Mouse (Mus musculus) thymus, postnatal 14 days (tissue): ENCODE results near the gene Rnase10.
"Not testable (repeated sequence)": the region's sequence is repeated elsewhere in the genome, so short reads cannot be mapped to it uniquely, and the experiment has no call there.

Experiments
- DNase-seq: peaks from one replicate; pipeline ENCODE4 v3.0.0; 2021

Gene Rnase10

GRCm38 (mm10) chr14:51014724-51015123 lies 7.2 kb downstream of the Rnase10 start:
- DNase-seq: not testable (repeated sequence)

DNA sequence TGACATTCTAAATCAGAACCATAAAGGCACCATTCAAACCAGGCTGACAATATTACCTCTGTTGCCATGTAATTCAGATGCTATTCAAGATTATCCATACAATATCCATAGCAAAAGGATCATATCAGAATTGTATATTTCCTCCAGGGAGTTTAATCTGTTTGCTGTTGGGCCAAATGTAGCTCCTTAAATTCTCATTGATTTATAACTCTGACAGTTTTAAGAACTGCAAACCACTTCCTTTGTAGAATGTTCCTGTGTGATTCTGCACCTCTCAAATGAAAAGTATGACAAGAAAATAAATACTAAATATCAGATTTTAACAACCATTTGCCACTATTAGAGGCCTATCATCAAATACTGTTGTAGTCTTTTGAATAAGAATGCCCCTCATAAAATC lies 8.2 kb downstream of the Rnase10 start:
- DNase-seq: no peak

DNA sequence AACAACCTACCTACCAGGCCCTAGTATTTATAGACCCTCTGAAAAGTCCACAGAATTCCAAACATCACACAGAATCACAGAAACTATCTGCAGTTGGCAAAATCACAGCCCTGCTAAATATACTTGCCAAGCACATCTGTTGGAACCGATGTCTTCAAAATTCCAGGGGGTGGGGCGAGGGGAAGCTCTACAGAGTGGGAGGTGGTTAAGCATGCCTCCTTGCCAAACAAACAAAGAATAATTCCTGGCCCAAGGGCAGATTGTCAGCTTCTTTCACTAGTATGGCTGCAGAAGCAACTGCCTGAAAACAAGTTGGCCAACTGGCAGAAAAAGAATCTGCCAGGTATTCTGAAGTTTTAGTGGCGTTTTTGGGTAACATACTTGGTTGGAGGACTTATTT lies 9.7 kb downstream of the Rnase10 start:
- no peak for DNase-seq

GRCm38 (mm10) chr14:51023457-51023856 lies 15.9 kb downstream of the Rnase10 start:
- DNase-seq: no peak

DNA sequence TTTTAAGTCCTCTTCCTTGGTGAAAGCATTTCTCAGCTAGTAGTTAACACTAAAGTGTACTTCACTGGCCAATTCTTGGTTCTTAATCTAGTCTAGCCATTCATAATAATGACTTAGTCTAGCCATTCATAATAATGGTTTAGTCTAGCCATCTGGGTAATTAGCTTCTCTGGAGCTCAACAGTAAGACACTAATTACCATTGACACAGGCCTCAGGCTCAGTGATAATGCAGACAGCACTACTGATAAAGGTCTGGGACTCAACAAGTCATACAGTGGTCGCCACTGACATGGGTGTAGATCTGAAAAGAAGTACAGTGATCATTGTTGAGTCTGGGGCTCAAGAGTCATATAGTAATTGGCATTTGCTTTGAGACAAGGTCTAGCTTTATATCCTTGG lies 17.3 kb downstream of the Rnase10 start:
- no peak for DNase-seq

- DNase-seq: peak; percentile 69
Measured at GRCm38 (mm10) chr14:51026391-51027133, 19.0 kb downstream of the Rnase10 start.

GRCm38 (mm10) chr14:51027387-51028155 lies 20.0 kb downstream of the Rnase10 start:
- no peak for DNase-seq

DNA sequence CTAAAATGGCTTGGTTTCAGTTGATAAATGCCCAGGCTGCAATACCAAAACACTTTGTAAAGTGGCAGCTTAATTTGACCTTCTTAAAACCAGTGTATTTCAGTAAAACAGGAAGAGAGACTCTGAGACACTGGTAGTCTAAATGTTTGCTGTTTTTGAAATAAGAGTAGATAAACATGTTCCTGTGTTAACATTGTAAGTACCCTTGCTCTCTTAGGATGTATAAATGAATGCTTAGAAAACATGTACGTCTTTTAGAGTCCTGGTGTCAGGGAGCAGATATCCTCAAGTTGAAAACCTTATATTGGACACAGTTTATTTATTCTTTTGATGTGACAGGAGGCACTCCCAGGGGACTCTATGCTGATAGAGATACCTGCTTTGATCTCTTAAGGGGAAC lies 27.7 kb downstream of the Rnase10 start:
- DNase-seq: no peak

DNA sequence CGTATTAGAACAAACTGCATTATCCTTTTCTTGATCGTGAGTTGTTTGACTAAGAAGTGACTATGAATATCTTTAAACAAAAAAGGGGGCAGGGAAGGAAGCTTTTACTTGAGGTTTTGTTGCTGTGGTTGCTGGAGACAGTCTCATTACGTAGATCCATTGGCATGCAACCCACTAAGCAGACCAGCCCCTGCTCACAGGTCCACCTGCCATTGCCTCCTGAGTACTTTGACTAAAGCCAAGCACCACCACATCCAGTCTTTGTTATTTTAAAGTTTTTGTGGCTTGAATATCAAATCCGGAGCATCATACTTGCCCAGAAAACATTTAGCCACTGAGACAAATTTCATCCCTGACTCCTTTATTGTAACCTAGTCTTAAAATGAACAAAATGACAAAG lies 28.7 kb downstream of the Rnase10 start:
- DNase-seq: no peak

DNA sequence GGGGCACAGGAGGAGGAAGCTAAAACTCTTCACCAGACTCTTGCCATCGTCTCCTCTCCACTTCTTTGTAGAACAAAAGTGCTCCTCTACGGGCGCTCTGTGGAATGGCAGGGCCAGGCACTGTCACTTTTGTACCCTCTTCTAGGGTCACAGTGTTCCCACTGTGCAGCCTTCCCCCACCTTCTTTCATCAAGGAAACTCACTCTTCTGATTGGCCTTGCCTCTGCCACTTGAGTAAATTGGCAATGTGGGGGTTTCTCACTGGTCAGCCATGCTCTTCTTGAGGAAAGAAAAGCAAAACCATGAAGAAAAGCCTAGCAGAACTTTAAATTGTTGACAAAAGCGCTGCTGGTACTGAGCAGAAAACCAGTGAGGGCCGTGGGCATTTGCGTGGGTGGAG lies 34.2 kb downstream of the Rnase10 start, which contains the start of gene Rnase9:
Gene Rnase9, minus strand, starts transcription at position 101 of the 400 bp plus-strand sequence.
- no peak for DNase-seq

DNA sequence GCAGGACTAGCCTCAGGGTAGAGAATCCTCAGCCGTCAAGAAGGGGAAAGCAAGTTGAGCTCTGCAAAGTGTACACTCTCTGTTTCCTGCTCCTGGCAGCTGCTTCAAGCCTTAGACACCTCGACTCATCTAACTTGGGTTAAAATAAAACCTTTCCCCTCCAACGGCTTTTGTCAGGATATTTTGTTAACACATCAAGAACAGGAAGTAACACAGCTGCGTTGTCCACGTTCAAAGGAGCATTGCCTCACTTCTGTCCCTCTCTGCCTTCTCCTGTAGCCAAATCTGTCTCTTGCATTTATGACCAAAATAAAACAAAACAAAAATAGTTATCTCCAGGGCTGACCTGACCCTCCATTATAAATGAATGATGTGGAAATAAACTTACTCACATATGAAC lies 40.3 kb downstream of the Rnase10 start:
- DNase-seq: no peak

- DNase-seq: no peak
Measured at GRCm38 (mm10) chr14:51050063-51050462, 42.5 kb downstream of the Rnase10 start, which contains the start of gene Rnase11. Gene Rnase11 (minus strand): TSS chr14:51050163.

GRCm38 (mm10) chr14:51051941-51052340 lies 44.4 kb downstream of the Rnase10 start:
- DNase-seq: no peak

DNA sequence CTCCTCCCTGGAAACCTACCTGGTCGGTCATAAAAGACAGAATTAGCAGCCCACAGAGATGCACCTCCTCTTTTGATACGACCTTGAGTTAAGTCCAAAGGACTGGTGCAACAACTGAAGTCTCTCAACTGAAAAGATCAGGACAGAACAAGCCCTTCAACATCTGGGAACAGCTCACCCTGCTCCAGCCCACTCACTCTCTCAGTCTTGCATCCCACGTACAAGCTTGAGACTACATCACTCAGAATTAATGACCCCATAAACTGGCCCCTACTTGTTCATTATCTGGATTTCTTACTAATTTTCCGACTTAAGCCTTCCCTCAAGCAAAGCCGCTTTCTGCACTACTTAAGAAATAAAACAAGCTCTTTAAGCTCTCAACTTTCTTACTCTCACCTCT lies 45.6 kb downstream of the Rnase10 start:
- DNase-seq: no peak

DNA sequence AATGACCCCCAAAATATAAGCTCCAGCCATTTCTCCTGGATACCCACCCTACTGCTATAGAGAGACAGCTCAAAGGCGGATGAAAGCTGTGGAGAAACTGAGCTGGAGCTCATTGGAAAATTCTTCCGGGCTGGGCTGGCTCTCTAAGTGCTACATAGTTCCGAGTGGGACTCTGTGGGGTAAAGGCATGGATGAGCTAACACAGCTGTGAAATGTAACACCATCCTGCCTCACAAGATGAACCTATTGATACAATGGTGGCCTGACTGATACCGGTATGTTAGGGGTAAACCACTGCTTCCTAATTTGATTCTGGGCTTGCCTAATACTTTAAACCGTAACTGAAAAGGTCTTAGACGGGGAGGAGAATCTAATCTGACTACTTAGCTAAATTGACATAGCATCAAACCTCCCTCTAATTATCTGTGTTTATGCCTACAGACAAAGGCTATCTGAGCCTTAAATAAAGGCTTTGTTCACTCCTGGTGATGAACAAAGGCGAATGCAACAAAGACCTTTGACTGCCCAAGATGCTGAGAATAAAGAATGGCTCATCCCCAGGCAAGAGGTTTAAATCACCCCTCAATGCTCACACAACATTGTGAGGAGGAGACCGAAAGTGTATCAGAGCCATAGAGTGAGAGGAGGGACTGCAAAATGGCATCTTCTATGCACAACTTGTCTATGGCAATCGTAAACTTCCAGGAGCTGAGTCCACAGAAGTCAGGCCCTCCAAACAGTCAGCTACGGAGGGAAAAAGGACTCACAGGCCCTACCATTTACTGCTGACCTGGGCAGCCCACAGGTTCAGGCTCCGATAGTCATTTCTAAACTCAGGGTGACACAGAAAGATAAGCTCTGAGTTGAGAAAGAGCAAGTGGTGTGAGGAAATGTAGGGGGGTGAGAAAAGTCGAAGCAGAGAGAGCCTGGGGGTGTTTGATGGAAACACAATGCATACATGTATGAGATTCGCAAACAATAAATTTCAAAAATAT lies 47.0 kb downstream of the Rnase10 start:
- no peak for DNase-seq

GRCm38 (mm10) chr14:51057401-51057831 lies 49.9 kb downstream of the Rnase10 start, which contains the start of gene Rnase12:
Gene Rnase12 (minus strand): TSS chr14:51057661.
- no peak for DNase-seq
